Mouse (Mus musculus): Measurements from ENCODE around the gene Atn1. TPM values are rescaled to one million over a fixed set of nuclear protein-coding genes. Genes with fewer than 3 reads are reported as not detected.

Atn1 gene
- polyA plus RNA-seq, 1 experiment from 2014 or later = 9.0 TPM

DNA sequence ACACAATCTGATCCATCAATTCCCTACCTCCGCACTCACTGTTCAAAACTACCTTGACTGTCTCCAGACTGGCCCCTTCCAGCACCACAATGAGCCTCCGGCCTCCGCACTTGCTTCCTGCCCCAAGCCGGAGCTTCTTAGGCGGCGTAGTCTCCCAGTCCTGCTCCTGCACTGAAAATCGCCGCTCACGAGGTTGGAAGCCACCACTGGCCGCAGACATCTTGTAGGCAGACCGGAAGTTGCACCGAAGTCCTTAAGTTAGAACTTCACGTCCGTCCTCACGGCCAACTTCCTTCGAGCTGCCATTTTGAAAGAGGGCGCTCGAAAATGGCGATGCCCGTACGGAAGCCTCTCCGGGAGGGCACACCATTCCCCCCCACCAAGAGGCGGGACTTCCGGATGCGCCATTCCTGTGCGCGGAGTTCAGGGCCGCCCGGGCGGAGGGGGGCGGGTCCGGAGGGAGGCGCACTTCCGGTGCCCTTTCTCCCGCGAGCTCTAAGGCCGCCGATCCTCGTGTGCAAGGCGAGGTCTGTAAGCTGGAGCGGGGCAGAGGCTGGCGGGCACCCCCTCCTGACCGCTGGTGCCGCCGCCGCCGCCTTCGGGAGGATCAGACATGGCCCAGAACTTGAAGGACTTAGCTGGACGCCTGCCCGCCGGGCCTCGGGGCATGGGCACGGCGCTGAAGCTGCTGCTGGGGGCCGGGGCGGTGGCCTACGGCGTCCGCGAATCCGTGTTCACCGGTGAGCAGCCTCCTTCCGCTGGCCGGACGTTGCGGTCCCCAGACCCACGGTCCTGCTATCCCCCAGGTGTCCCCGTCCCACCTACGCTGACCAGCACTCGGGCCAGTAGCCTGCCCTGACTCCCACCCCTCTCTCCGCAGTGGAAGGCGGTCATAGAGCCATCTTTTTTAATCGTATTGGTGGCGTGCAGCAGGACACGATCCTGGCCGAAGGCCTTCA, 44.2 kb downstream of the Atn1 start, which contains the start of the genes Emg1 and Phb2:
Emg1 (minus strand) TSS at position 355 of the 959 bp plus-strand sequence.
Phb2 (plus strand) TSS at position 513 of the 959 bp plus-strand sequence.
- H3K4me3 ChIP-seq (ENCODE audit: low read depth, low read length) = peak within 1 kb of the TSS; percentile 70
- peak within 1 kb of the TSS; percentile 89 for H3K4me2 ChIP-seq (ENCODE audit: low read depth, low read length)
- no peaks in the 10 kb centered on the region; the same call in 1 of the 2 replicates for H3K4me1 ChIP-seq (ENCODE audit: control insufficient read depth, insufficient read depth, low read length)
- peaks cover 10% of the 10 kb centered on the region for H3K36me3 ChIP-seq (replicated peaks; ENCODE audit: control insufficient read depth, insufficient read depth, low read depth, low read length)
- peak within 1 kb of the TSS; percentile 87 for H3K9ac ChIP-seq (replicated peaks; ENCODE audit: low read length)
- under 1% methylated on average over 76 of the region's 76 CpGs for WGBS
- peak within 1 kb of the TSS; percentile 53 for H3K27ac ChIP-seq (replicated peaks; ENCODE audit: low read depth, low read length)
- ATAC-seq (replicated peaks; ENCODE audit: insufficient number of reproducible peaks, low FRiP score, low TSS enrichment, low read depth) (peak; percentile 95), DNase-seq (ENCODE audit: low spot score) (peak; percentile 99)
- H3K27me3 ChIP-seq (ENCODE audit: control insufficient read depth, insufficient read depth, low read length) = no peaks in the 10 kb centered on the region
- no peaks in the 10 kb centered on the region for H3K9me3 ChIP-seq (replicated peaks; ENCODE audit: control insufficient read depth, low read length)

DNA sequence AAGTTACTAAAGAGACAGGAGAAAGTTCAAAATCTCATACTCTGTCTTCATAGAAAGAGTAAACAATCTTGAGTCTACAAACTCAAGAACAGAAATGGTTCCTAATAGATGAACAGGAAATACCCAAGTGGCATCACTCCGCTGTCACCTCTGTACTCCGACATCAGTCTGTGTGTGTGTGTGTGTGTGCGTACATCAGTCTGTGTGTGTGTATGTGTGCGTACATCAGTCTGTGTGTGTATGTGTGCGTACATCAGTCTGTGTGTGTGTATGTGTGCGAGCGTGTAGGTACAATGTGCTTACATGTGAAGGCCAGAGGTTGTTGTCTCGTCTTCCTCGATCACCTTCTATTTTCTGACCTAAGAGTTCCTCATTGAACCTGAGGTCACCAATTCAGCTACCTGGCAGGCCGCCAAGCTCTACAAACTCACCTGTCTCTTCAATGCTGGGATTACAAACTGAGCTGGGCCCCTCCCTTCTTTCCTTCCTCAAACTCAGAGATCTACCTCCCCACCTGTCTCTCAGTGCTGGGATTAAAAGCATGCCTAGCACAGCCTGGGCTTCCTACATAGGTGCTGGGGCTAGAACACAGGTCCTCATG, 47.9 kb downstream of the Atn1 start:
- Histone ChIP-seq H3K4me3 (ENCODE audit: low read depth, low read length) (no peak overlapping the region), H3K4me2 (ENCODE audit: low read depth, low read length) (no peak overlapping the region), H3K4me1 (ENCODE audit: control insufficient read depth, insufficient read depth, low read length) (no peaks in the 10 kb centered on the region), H3K27me3 (ENCODE audit: control insufficient read depth, insufficient read depth, low read length) (no peaks in the 10 kb centered on the region), H3K9ac (replicated peaks; ENCODE audit: low read length) (no peak overlapping the region), H3K9me3 (replicated peaks; ENCODE audit: control insufficient read depth, low read length) (no peaks in the 10 kb centered on the region), H3K27ac (replicated peaks; ENCODE audit: low read depth, low read length) (no peak overlapping the region), H3K36me3 (replicated peaks; ENCODE audit: control insufficient read depth, insufficient read depth, low read depth, low read length) (peaks cover 3% of the 10 kb centered on the region; the same call in 1 of the 2 replicates)
- WGBS = 98% methylated on average over 10 of the region's 10 CpGs
- ATAC-seq (replicated peaks; ENCODE audit: insufficient number of reproducible peaks, low FRiP score, low TSS enrichment, low read depth) = no peak
- DNase-seq (ENCODE audit: low spot score) = no peak

DNA sequence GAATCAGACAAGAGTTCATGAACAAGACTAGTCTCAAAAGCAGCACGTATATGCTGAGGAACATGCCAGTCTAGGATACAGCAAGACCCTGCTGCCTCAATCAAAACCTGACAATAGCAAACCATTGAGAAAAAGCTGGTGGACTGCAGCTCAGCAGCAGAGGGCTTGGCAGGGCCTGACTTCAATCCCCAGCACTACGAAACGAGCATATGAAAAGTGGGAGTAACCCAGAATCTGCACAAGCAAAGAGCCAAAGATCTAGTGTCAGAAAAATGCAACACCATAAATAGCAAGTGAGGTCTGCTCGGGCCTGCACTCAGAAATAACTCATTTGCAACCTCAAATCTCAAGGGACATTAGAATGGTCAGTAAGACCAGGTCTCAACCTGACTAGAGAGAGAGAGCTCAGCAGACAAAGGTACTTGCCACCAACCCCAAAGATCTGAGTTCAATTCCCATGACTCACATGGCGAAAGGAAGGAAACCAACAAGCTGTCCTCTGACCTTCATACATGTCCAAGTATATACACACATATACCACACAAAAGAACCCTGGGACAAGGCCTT, 50.2 kb downstream of the Atn1 start:
- Histone ChIP-seq H3K9me3 (replicated peaks; ENCODE audit: control insufficient read depth, low read length) (no peaks in the 10 kb centered on the region), H3K27ac (replicated peaks; ENCODE audit: low read depth, low read length) (no peak overlapping the region), H3K36me3 (replicated peaks; ENCODE audit: control insufficient read depth, insufficient read depth, low read depth, low read length) (peaks cover 3% of the 10 kb centered on the region; the same call in 1 of the 2 replicates), H3K4me3 (ENCODE audit: low read depth, low read length) (no peak overlapping the region), H3K27me3 (ENCODE audit: control insufficient read depth, insufficient read depth, low read length) (no peaks in the 10 kb centered on the region), H3K4me2 (ENCODE audit: low read depth, low read length) (no peak overlapping the region), H3K9ac (replicated peaks; ENCODE audit: low read length) (no peak overlapping the region), H3K4me1 (ENCODE audit: control insufficient read depth, insufficient read depth, low read length) (no peaks in the 10 kb centered on the region)
- ATAC-seq (replicated peaks; ENCODE audit: insufficient number of reproducible peaks, low FRiP score, low TSS enrichment, low read depth) (no peak), DNase-seq (ENCODE audit: low spot score) (no peak)
- 88% methylated on average over 5 of the region's 5 CpGs for WGBS

DNA sequence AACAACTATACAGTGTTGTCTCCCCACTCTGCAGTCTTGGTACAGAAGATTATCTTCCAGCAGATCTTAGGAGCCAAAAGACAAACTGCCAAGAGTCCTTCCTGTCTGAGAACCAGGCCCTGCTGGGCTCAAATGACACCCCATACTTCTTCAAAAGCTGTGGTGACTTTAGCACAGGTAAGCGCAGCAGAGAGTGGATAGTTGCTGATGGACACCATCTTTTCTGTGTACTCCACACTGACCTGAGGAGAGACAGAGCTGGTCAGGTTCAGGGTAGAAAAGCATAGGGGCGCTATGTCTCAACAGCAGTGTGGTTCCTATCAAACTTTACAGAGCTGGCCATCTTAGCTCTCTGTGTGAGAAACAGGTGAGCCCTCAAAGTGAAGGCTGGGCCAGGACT, 51.9 kb downstream of the Atn1 start:
- H3K27me3 ChIP-seq (ENCODE audit: control insufficient read depth, insufficient read depth, low read length) = no peaks in the 10 kb centered on the region
- DNase-seq (ENCODE audit: low spot score) (no peak), ATAC-seq (replicated peaks; ENCODE audit: insufficient number of reproducible peaks, low FRiP score, low TSS enrichment, low read depth) (no peak)
- H3K9ac ChIP-seq (replicated peaks; ENCODE audit: low read length) = no peak overlapping the region
- H3K4me3 ChIP-seq (ENCODE audit: low read depth, low read length) = no peak overlapping the region
- no peaks in the 10 kb centered on the region for H3K9me3 ChIP-seq (replicated peaks; ENCODE audit: control insufficient read depth, low read length)
- H3K4me2 ChIP-seq (ENCODE audit: low read depth, low read length) = no peak overlapping the region
- no peak overlapping the region for H3K27ac ChIP-seq (replicated peaks; ENCODE audit: low read depth, low read length)
- 94% methylated on average over 2 of the region's 2 CpGs for WGBS
- no peaks in the 10 kb centered on the region for H3K4me1 ChIP-seq (ENCODE audit: control insufficient read depth, insufficient read depth, low read length)
- H3K36me3 ChIP-seq (replicated peaks; ENCODE audit: control insufficient read depth, insufficient read depth, low read depth, low read length) = peaks cover 3% of the 10 kb centered on the region; the same call in 1 of the 2 replicates

DNA sequence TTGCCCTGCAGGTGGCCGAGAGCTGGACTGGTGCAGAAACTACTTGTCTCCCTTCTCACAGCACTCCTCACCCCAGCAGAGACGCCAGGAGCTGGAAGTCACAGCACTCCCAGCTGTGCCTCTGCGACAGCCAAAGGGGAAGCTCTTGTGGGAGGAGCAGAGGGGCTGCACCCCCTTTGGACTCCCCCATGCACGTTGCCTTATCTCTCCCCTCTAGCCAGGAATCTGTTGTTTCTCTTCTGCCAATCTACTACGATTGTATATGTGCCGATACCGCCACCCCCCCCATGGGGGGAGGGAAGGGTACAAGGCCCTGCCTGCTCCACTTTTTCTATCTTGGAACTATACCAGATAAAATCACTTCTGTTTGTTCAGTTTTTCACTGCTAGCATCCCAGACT, 52.5 kb downstream of the Atn1 start:
- Histone ChIP-seq H3K4me2 (ENCODE audit: low read depth, low read length) (no peak overlapping the region), H3K4me1 (ENCODE audit: control insufficient read depth, insufficient read depth, low read length) (no peaks in the 10 kb centered on the region), H3K36me3 (replicated peaks; ENCODE audit: control insufficient read depth, insufficient read depth, low read depth, low read length) (peaks cover 3% of the 10 kb centered on the region; the same call in 1 of the 2 replicates), H3K4me3 (ENCODE audit: low read depth, low read length) (no peak overlapping the region), H3K9ac (replicated peaks; ENCODE audit: low read length) (no peak overlapping the region), H3K27me3 (ENCODE audit: control insufficient read depth, insufficient read depth, low read length) (no peaks in the 10 kb centered on the region), H3K27ac (replicated peaks; ENCODE audit: low read depth, low read length) (no peak overlapping the region), H3K9me3 (replicated peaks; ENCODE audit: control insufficient read depth, low read length) (no peaks in the 10 kb centered on the region)
- WGBS = 75% methylated on average over 7 of the region's 7 CpGs
- no peak for DNase-seq (ENCODE audit: low spot score)
- no peak for ATAC-seq (replicated peaks; ENCODE audit: insufficient number of reproducible peaks, low FRiP score, low TSS enrichment, low read depth)

DNA sequence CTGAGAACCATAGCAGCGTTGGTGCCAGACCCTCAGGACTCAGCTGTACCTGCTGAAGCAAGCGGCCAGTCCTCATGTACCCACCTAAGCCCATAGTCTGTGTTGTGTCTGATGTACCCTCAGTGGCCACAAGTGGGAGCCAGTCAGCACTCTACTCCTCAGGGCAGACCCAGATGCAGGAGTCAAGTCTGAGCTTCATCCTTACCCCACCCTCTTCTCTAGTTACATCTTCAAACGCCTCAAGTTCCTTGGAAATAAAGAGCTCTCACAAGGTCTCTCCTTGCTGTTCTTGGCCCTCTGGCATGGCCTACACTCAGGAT, 53.6 kb downstream of the Atn1 start:
- Histone ChIP-seq H3K27me3 (ENCODE audit: control insufficient read depth, insufficient read depth, low read length) (no peaks in the 10 kb centered on the region), H3K27ac (replicated peaks; ENCODE audit: low read depth, low read length) (no peak overlapping the region), H3K36me3 (replicated peaks; ENCODE audit: control insufficient read depth, insufficient read depth, low read depth, low read length) (peaks cover 3% of the 10 kb centered on the region; the same call in 1 of the 2 replicates), H3K9me3 (replicated peaks; ENCODE audit: control insufficient read depth, low read length) (no peaks in the 10 kb centered on the region), H3K4me2 (ENCODE audit: low read depth, low read length) (no peak overlapping the region), H3K4me1 (ENCODE audit: control insufficient read depth, insufficient read depth, low read length) (no peaks in the 10 kb centered on the region), H3K4me3 (ENCODE audit: low read depth, low read length) (no peak overlapping the region), H3K9ac (replicated peaks; ENCODE audit: low read length) (no peak overlapping the region)
- peak; percentile 60 for ATAC-seq (replicated peaks; ENCODE audit: insufficient number of reproducible peaks, low FRiP score, low TSS enrichment, low read depth)
- peak; percentile 79 for DNase-seq (ENCODE audit: low spot score)
- 51% methylated on average over 3 of the region's 3 CpGs for WGBS

DNA sequence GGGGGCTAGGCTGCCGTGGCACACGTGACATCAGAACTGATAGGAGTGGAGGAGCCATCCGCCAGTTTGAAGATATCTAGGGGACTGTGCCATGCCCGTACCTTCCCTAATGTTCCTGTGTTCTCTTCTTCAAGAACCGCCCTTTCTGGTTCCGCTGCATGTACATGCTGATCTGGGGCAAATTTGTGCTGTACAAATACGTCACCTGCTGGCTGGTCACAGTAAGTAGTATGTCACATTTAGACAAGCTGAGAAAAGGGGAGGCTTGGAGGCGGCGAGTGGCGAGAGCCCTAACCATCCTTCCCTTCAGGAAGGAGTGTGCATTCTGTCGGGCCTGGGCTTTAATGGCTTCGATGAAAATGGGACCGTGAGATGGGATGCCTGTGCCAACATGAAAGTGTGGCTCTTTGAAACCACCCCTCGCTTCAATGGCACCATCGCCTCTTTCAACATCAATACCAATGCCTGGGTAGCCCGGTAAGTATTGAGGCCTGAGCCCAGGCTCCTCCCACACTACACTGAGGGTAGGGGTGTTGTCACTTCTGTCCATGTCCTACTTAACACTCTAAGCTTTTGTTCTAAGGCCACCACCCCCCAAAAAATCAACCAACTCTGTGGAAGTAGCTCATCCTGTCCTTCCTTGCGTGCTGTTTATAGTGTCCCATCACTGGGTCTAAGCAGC, 54.1 kb downstream of the Atn1 start:
- DNase-seq (ENCODE audit: low spot score) (no peak), ATAC-seq (replicated peaks; ENCODE audit: insufficient number of reproducible peaks, low FRiP score, low TSS enrichment, low read depth) (no peak)
- Histone ChIP-seq H3K4me1 (ENCODE audit: control insufficient read depth, insufficient read depth, low read length) (no peaks in the 10 kb centered on the region), H3K27me3 (ENCODE audit: control insufficient read depth, insufficient read depth, low read length) (no peaks in the 10 kb centered on the region), H3K27ac (replicated peaks; ENCODE audit: low read depth, low read length) (no peak overlapping the region), H3K4me2 (ENCODE audit: low read depth, low read length) (no peak overlapping the region), H3K9me3 (replicated peaks; ENCODE audit: control insufficient read depth, low read length) (no peaks in the 10 kb centered on the region), H3K36me3 (replicated peaks; ENCODE audit: control insufficient read depth, insufficient read depth, low read depth, low read length) (peaks cover 3% of the 10 kb centered on the region; the same call in 1 of the 2 replicates), H3K9ac (replicated peaks; ENCODE audit: low read length) (no peak overlapping the region), H3K4me3 (ENCODE audit: low read depth, low read length) (no peak overlapping the region)
- 92% methylated on average over 17 of the region's 17 CpGs for WGBS

All from embryonic facial prominence, embryonic 11.5 days (tissue).